Mouse (Mus musculus) cerebellum, adult 2 months (tissue): ENCODE results near the gene Acaca. TPM values are rescaled to one million over a fixed set of nuclear protein-coding genes. Genes with fewer than 3 reads are reported as not detected.

ENCODE experiments used
- DNase-seq, 2 experiments: peaks; one replicate each; pipeline ENCODE4 v3.0.0; 2021
- H3K27ac ChIP-seq: fragments of 200-500 bp; 2 replicates; pipeline ENCODE4 v1.5.1; 2012; ENCODE audit warnings: low read length, control low read depth, inconsistent platforms; ENCODE audit not compliant: insufficient read depth
- H3K27me3 ChIP-seq: fragments of 200-500 bp; 2 replicates; pipeline ENCODE4 v1.6.1; 2012; ENCODE audit warnings: inconsistent platforms, mild to moderate bottlenecking, low read length, moderate library complexity; ENCODE audit not compliant: control insufficient read depth, insufficient read depth
- H3K4me1 ChIP-seq: fragments of 200-500 bp; 2 replicates; pipeline ENCODE4 v1.6.1; 2011; ENCODE audit warnings: low read length; ENCODE audit not compliant: control insufficient read depth, insufficient read depth
- H3K4me3 ChIP-seq: fragments of 200-500 bp; replicated peaks from 2 replicates; pipeline ENCODE3; 2011; ENCODE audit warnings: mild to moderate bottlenecking, low read depth, low read length, control low read depth; ENCODE audit not compliant: insufficient read depth
- CTCF ChIP-seq: fragments of 200-500 bp; IDR thresholded peaks from 2 replicates; pipeline ENCODE4 v1.5.1; 2011; ENCODE audit warnings: low read depth, mild to moderate bottlenecking, control low read depth, low read length, moderate library complexity, borderline replicate concordance; ENCODE audit not compliant: insufficient read depth
- POLR2A ChIP-seq: fragments of 200-500 bp; IDR thresholded peaks from 2 replicates; pipeline ENCODE4 v1.6.1; 2011; ENCODE audit warnings: low read length, control low read depth, borderline replicate concordance; ENCODE audit not compliant: insufficient read depth
- WGBS: fragments of 180-500 bp; shearing (Covaris S2); methylation state at CpG from one replicate; pipeline ENCODE4 v1.1.7; 2018; 5-methylcytosine and 5-hydroxymethylcytosine counted together
- polyA plus RNA-seq: library from polyadenylated mRNA; depleted of rRNA; stranded (reverse); fragments of >200 nt; gene quantifications from 2 replicates; pipeline ENCODE4 v1.2.3, GENCODE M21; 2012

The Acaca gene
- polyA plus RNA-seq, 1 experiment, result 29.2 TPM

DNA sequence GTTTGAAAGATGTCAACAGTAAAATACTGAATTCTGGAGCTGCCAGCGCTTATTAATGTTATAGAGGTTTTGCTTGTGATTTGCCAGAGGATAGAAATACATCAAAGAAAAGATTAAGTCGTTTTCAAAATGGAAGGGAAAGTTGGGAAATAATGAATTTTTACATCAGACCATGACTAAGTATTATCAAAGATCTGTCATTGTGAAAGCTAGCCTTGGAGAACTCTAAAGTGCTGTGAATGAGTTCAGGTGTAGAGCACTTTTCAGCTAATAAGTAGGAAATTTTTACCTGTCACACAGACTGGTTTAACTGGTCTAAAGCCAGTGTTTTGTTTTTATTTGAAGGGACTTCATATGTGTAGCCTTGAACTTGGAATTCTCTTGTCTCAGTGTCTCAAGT, 51.8 kb downstream of the Acaca start:
- WGBS, result 65% methylated on average over 2 of the region's 2 CpGs
- Histone ChIP-seq H3K27ac (no peak overlapping the region), H3K4me1 (no peaks in the 10 kb centered on the region; the same call in 1 of the 2 replicates), H3K27me3 (no peaks in the 10 kb centered on the region), H3K4me3 (no peak overlapping the region)
- no peak for TF ChIP-seq POLR2A
- no peak for TF ChIP-seq CTCF
- no peak for DNase-seq

DNA sequence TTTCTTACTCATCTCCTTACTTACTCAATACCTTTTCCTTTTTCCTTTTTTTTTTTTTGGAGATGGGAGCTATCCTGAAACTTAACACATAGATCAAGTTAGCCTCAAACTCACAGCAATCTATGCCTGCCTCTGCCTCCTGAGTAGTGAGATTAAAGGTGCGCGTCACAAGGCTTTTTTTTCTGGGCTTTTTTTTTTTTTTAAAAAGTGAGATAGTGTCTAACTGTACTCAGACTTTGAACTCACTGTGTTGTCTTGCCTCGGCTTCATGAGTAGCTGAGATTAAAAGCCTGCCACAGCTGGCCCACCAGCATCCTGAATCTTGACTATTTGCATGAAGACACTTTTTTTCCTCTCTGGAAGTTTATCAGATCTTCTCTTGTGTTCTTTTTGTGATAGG, 59.1 kb downstream of the Acaca start:
- 93% methylated on average over 3 of the region's 3 CpGs for WGBS
- no peaks in the 10 kb centered on the region for H3K27me3 ChIP-seq
- TF ChIP-seq POLR2A, result no peak
- no peak for TF ChIP-seq CTCF

DNA sequence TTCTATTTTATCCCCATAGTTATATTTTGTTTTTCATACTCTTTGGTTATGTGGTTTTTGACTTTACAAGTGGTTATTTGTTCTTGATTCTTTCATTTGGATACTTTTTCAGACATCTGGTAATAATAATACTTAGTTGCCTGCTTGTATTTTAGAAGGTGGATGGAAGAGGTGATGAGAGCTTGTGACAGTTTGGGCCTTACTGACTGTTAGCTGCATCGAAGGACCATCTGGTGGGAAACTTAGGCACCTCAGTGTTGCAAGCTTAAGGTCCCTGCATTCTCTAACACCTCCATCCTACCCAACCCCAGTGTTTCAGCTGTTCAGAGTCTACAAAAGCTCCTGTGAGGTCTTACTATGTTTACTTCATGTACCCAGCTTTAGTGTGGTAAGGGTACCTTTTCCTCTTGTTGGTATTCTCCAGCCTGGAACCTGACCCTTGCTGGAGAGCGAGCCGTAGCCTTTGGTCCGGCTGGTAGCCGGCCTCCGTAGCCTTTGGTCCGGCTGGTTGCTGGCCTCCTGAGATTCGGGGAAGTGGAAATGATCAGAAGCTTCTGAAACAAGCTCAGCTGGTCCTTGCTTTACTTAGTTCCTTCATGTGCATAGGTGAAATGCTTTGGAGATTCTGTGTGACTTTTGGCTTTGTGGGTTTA, 61.2 kb downstream of the Acaca start:
- Histone ChIP-seq H3K27ac (no peak overlapping the region), H3K27me3 (no peaks in the 10 kb centered on the region), H3K4me1 (no peaks in the 10 kb centered on the region), H3K4me3 (no peak overlapping the region)
- TF ChIP-seq POLR2A (no peak), CTCF (no peak)
- WGBS, result 92% methylated on average over 8 of the region's 8 CpGs
- DNase-seq, result no peak

More for the DNA sequence above, 59.1 kb downstream of the Acaca start:
- no peak for DNase-seq
- no peaks in the 10 kb centered on the region for H3K4me1 ChIP-seq
- H3K27ac ChIP-seq, result no peak overlapping the region
- no peak overlapping the region for H3K4me3 ChIP-seq

DNA sequence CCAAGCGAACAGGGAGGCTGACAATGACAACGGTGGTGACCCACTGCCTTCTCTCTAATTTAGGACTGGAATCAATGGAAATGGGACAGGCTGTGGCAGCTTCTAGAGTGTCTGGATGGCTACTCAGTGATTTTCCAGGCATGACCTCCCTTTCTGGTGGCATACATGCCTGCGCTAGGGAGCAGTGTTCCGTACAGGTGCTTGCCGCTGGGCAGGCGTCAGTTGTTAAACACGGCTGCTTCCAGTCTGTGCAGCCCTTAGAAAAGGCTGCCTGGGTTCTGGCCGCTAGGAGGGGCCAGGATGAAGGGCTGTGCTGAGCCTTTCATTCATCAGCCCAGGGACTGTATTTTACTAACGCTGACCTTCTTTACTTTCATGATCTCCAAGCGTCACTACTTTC, 63.8 kb downstream of the Acaca start:
- WGBS, result 72% methylated on average over 10 of the region's 10 CpGs
- H3K27me3 ChIP-seq, result no peaks in the 10 kb centered on the region
- DNase-seq, result peak; percentile 14 to 20

DNA sequence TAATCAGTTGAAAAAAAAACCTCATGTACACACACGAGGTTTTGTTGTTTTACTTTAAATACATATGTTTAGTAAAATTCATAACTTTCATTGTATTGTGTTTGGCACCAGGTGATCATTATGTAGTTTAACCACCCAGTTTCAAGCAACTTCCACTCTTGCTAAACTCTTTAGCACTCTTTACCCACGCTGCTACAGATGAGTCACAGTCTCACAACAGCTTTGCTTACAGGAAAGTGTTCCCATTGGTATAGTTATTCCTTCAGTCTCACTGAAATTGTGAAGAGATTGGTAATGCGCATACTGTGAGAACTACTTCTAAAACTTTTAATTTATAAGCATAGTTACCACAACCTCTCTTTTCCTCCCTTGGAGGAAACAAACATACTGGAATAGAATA, 65.3 kb downstream of the Acaca start:
- WGBS, result 91% methylated on average over 3 of the region's 3 CpGs
- H3K4me3 ChIP-seq, result no peak overlapping the region
- no peaks in the 10 kb centered on the region for H3K4me1 ChIP-seq
- H3K27me3 ChIP-seq, result no peaks in the 10 kb centered on the region
- TF ChIP-seq CTCF, result no peak
- no peak for DNase-seq
- no peak overlapping the region for H3K27ac ChIP-seq

More for the DNA sequence above, 63.8 kb downstream of the Acaca start:
- no peak for TF ChIP-seq POLR2A
- no peak for TF ChIP-seq CTCF
- Histone ChIP-seq H3K4me3 (no peak overlapping the region), H3K27ac (no peak overlapping the region), H3K4me1 (no peaks in the 10 kb centered on the region)

DNA sequence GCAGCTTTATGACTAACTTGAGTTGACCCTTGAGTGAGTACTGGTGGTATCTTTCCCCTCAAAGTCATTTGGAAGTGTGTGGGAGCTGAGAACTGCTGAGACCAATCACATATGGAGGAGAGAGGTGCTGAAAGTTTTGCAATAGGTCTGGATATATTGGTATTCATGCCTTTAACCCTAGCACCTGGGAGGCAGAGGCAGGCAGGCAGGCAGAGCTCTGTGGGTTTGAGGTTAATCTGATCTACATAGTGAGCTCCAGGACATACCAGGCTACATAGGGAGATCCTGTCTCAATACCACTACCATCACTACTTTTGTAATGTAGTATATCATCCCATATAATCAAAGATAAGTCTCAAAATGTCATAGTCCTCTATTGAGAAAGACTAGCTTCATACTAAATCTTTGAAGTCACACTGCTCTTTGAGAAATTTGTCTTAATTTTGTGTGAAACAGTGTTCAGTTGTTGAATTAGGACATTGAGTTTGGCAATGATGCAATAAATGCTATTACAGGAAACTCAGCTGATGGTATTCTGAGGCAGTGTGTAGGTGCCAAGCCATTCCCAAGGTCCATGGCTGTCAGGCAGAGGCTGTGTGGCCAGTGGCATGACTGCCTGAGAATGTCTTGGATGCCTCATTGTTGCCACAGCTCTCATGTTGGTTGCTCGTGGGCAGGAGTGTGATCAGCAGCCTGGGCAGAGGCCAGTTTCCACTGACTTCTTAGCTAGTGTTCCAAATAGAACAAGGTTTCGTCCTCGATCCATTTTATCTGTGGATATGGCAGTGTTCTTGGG, 68.3 kb downstream of the Acaca start:
- DNase-seq, result peak in 1 of 2 experiments; percentile 18
- H3K27me3 ChIP-seq, result no peaks in the 10 kb centered on the region
- TF ChIP-seq POLR2A (no peak), CTCF (no peak)
- no peak overlapping the region for H3K27ac ChIP-seq
- no peak overlapping the region for H3K4me3 ChIP-seq
- H3K4me1 ChIP-seq, result no peaks in the 10 kb centered on the region
- WGBS, result 63% methylated on average over 3 of the region's 3 CpGs

DNA sequence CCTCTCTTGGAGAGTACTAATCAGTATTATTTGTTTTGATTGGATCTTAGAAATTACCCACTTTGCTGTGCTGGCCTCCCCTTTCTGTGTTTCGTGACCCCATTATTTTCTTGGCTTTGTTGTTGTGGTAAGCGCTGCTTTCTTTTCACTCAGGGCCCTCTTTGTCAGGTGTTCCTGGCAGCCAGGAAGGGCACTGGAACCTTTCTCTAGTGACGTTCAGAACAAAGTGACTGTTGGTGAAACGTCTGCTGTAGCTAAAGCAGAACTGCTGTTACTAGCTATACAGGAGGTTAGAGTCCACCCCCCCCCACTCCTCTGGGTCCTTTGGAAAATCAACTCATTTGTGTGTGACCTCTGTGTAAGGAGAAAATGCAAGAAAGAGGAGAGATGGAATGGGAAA, 76.3 kb downstream of the Acaca start:
- 67% methylated on average over 4 of the region's 4 CpGs for WGBS
- H3K27me3 ChIP-seq, result no peaks in the 10 kb centered on the region
- no peaks in the 10 kb centered on the region for H3K4me1 ChIP-seq
- no peak overlapping the region for H3K4me3 ChIP-seq
- no peak overlapping the region for H3K27ac ChIP-seq
- no peak for DNase-seq
- no peak for TF ChIP-seq POLR2A
- TF ChIP-seq CTCF, result no peak

DNA sequence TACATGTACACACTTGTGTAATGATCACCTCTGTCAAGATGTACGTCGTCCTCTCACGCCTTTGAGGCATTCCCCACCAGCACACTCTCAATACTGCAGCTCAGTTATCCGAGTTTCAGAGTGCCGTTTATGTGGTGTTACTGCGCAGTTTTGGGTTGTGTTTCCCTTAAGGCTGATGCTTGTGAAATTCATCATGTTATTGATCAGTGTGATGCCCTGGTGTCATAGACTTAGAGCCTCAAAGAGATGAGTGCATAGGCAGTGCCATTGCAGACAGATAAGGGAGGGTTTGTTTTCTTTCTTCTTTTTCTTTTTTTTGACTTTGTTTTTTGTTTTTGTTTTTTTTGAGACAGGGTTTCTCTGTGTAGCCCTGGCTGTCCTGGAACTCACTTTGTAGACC, 81.4 kb downstream of the Acaca start:
- H3K27me3 ChIP-seq, result no peaks in the 10 kb centered on the region
- 95% methylated on average over 6 of the region's 6 CpGs for WGBS

More for the DNA sequence above, 81.4 kb downstream of the Acaca start:
- no peak overlapping the region for H3K27ac ChIP-seq
- no peak overlapping the region for H3K4me3 ChIP-seq
- TF ChIP-seq CTCF (no peak), POLR2A (no peak)
- no peak for DNase-seq
- H3K4me1 ChIP-seq, result no peaks in the 10 kb centered on the region
